Mouse (Mus musculus) ES-E14 (cell line): ENCODE measurements around the gene Hunk.

Source experiments
- CHD2 ChIP-seq: IDR thresholded peaks from 2 replicates; pipeline ENCODE4 v1.6.1; 2014; ENCODE audit warnings: mild to moderate bottlenecking, low read depth, low read length, inconsistent platforms
- MAFK ChIP-seq: IDR thresholded peaks from 2 replicates; pipeline ENCODE4 v1.6.1; 2014; ENCODE audit warnings: mild to moderate bottlenecking, low read depth, low read length, inconsistent platforms; ENCODE audit not compliant: insufficient read depth
- ZC3H11A ChIP-seq: IDR thresholded peaks from 2 replicates; pipeline ENCODE4 v1.6.1; 2012; ENCODE audit warnings: low read depth, mild to moderate bottlenecking, inconsistent platforms, low read length, borderline replicate concordance

DNA sequence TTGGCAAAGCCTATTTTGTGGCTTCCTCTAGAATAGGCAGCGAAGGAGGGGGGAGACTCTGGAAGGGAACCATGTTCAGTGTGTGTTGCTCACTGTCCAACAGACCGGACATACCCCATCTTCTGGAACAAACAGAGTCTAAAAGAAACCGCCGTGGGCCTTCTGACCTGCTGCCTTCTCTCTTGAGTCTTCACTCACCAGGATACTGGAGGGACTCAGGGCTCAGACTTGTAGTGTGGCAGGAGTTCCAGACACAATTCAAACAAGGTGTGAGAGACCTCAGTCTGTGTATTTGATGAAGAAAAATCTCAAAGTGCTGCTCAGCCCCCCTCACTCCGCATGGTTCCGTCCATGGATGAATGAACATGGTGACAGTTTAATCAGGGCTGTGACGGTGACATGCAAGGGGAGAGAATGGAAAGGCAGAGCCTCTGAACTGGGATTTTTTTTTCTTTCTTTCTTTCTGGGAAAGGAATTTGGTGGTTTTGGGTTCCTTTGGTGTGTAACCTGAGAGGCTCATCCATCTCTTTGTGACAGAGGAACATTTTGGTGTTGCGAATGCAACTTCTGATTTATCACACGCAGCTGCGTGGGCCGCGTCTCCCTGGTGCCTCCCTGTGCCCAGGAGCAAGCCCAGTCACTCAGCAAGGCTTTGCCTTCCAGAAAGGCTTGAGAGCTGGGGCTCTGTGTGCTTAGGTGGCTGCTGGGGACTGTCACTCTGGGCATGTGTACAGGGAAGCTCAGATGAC lies 21.9 kb downstream of the Hunk start:
- no peak for TF ChIP-seq MAFK
- TF ChIP-seq ZC3H11A: no peak
- no peak for TF ChIP-seq CHD2
